Mouse (Mus musculus) liver, embryonic 11.5 days (tissue): ENCODE measurements around the gene Traf5. TPM values are rescaled to one million over a fixed set of nuclear protein-coding genes. Genes with fewer than 3 reads are reported as not detected.

Experiments
- ATAC-seq: fragments of 200-750 bp; cut with Nextera tagmentation; replicated peaks from 2 replicates; pipeline ENCODE4 v1.8.0; 2017; ENCODE audit warnings: moderate number of reproducible peaks, mild to moderate bottlenecking, moderate TSS enrichment, moderate library complexity; ENCODE audit not compliant: low FRiP score
- DNase-seq: peaks from one replicate; pipeline ENCODE4 v3.0.0-alpha.2; 2017; ENCODE audit warnings: low spot score
- H3K27ac ChIP-seq: fragments of 300-500 bp; sonication (generic); 2 replicates; pipeline ENCODE4 v1.5.1; 2014; ENCODE audit warnings: mild to moderate bottlenecking, low read depth, low read length, control low read depth
- H3K27me3 ChIP-seq: fragments of 300-500 bp; sonication (generic); replicated peaks from 2 replicates; pipeline ENCODE4 v1.6.1; 2014; ENCODE audit warnings: low read length, mixed read lengths; ENCODE audit not compliant: control insufficient read depth, insufficient read depth
- H3K36me3 ChIP-seq: fragments of 300-500 bp; sonication (generic); 2 replicates; pipeline ENCODE4 v1.6.1; 2014; ENCODE audit warnings: mild to moderate bottlenecking, low read length, moderate library complexity, mixed read lengths; ENCODE audit not compliant: control insufficient read depth, insufficient read depth
- H3K4me1 ChIP-seq: fragments of 300-500 bp; sonication (generic); replicated peaks from 2 replicates; pipeline ENCODE4 v1.6.1; 2014; ENCODE audit warnings: low read length, mixed read lengths; ENCODE audit not compliant: control insufficient read depth, insufficient read depth
- H3K4me2 ChIP-seq: fragments of 300-500 bp; sonication (generic); 2 replicates; pipeline ENCODE4 v1.6.1; 2014; ENCODE audit warnings: mild to moderate bottlenecking, control low read depth, moderate library complexity
- H3K4me3 ChIP-seq: fragments of 300-500 bp; sonication (generic); 2 replicates; pipeline ENCODE4 v1.5.1; 2014; ENCODE audit warnings: low read depth, low read length, control low read depth
- H3K9ac ChIP-seq: fragments of 300-500 bp; sonication (generic); 2 replicates; pipeline ENCODE4 v1.6.1; 2014; ENCODE audit warnings: low read depth, low read length, control low read depth
- H3K9me3 ChIP-seq: fragments of 300-500 bp; sonication (generic); 2 replicates; pipeline ENCODE4 v1.6.1; 2016; ENCODE audit warnings: low read length, inconsistent platforms, mixed read lengths; ENCODE audit not compliant: control insufficient read depth
- WGBS: fragments of 180-500 bp; shearing (Covaris S2); extraction: QIAGEN DNeasy Blood & Tissue Kit; methylation state at CpG from one replicate; pipeline ENCODE4 v1.1.7; 2014; 5-methylcytosine and 5-hydroxymethylcytosine counted together
- microRNA-seq: library from miRNA; unstranded; fragments of <30 nt; microRNA quantifications from one replicate; pipeline ENCODE4, GENCODE M21; 2017; ENCODE audit warnings: borderline number of aligned reads
- polyA plus RNA-seq: library from polyadenylated mRNA; unstranded; fragments of >200 nt; fragmentation: Nextera tagmentation; extraction: Ambion mirVana; gene quantifications from 2 replicates; pipeline ENCODE4 v1.2.1, GENCODE M21; 2014

Traf5 gene
- polyA plus RNA-seq, 1 experiment from 2014 or later: 10.6 TPM

- WGBS: 75% methylated on average over 8 of the region's 8 CpGs
- ATAC-seq: no peak
Observed at GRCm38 (mm10) chr1:191947796-191948195, 144.6 kb downstream of the Traf5 start.

More at GRCm38 (mm10) chr1:191947796-191948195, 144.6 kb downstream of the Traf5 start:
- Histone ChIP-seq H3K36me3 (no peaks in the 10 kb centered on the region), H3K4me3 (no peak overlapping the region), H3K27ac (no peak overlapping the region), H3K4me1 (0 out of 2 replicates have a peak, but pooled peaks cover 5% of the 10 kb centered on the region), H3K4me2 (no peak overlapping the region), H3K27me3 (no peaks in the 10 kb centered on the region), H3K9me3 (no peaks in the 10 kb centered on the region), H3K9ac (no peak overlapping the region)
- no peak for DNase-seq

Small RNA genes within 50 kb of the gene (microRNA-seq; reads per million reads assigned to microRNA genes)
- gene Mir3473c: not detected

Other genes with a start within 250 kb of the Traf5 start
- 2.6 and 3.1 TPM in 2 replicates for gene Slc30a1, start 185.8 kb downstream of the Traf5 start, polyA plus RNA-seq
- 0.21 TPM in 1 of 2 replicates, not detected in the other for gene Rd3, start 115.2 kb downstream of the Traf5 start, polyA plus RNA-seq
- gene Rcor3, start 45.5 kb upstream of the Traf5 start, polyA plus RNA-seq: 14.8 and 15.0 TPM in 2 replicates
- gene Kcnh1, start 98.2 kb upstream of the Traf5 start, polyA plus RNA-seq: 0.03 and 0.04 TPM in 2 replicates